Mouse (Mus musculus) megakaryocyte, embryonic 14.5 days (primary cell): ENCODE data around the gene Slc51a.

Experiments
- FLI1 ChIP-seq: IDR thresholded peaks from 2 replicates; pipeline ENCODE4 v1.6.1; 2012; ENCODE audit warnings: low read length, inconsistent platforms, mixed read lengths
- GATA1 ChIP-seq: IDR thresholded peaks from 3 replicates; pipeline ENCODE4 v1.6.1; 2012; ENCODE audit warnings: mixed read lengths, low read length, inconsistent platforms, borderline replicate concordance

GRCm38 (mm10) chr16:32486046-32486445 lies 1.6 kb downstream of the Slc51a start:
- TF ChIP-seq GATA1 (no peak), FLI1 (no peak)
